Mouse (Mus musculus) heart, adult 8-10 months (tissue): ENCODE data around the gene Kndc1. TPM values are rescaled to one million over a fixed set of nuclear protein-coding genes. Genes with fewer than 3 reads are reported as not detected.

Source experiments
- DNase-seq: peaks from one replicate; pipeline ENCODE4 v3.0.0; 2022; ENCODE audit warnings: low spot score
- total RNA-seq, 4 experiments: library from RNA; stranded (reverse); gene quantifications; 2 replicates each; pipeline ENCODE4 v1.2.4; 2022

Gene Kndc1
- total RNA-seq, 4 experiments from 2014 or later, result 0.06 TPM; not detected in 3

- DNase-seq, result peak; percentile 9
Observed at GRCm38 (mm10) chr7:139905661-139906060, 11.2 kb downstream of the Kndc1 start.

DNA sequence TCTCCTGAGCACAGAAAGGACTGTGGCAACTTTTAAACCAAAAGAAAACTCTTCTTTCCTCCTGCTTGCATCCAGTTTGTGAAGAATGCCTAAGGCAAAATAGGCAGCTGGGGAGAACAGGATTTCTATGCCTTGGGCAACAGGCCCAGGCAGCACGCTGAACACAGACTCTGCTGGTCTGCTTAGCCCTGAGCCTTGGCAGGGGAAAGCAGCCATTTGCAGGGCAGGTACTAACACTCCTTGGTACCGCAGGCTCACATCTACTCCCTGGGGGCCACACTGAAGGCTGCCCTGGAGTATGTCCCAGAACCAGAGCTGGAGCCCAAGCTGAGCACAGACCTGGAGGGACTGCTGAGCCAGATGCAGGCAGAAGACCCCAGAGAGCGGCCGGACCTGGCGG lies 13.7 kb downstream of the Kndc1 start:
- no peak for DNase-seq

- DNase-seq, result no peak
Observed at GRCm38 (mm10) chr7:139909469-139909868, 15.0 kb downstream of the Kndc1 start.

DNA sequence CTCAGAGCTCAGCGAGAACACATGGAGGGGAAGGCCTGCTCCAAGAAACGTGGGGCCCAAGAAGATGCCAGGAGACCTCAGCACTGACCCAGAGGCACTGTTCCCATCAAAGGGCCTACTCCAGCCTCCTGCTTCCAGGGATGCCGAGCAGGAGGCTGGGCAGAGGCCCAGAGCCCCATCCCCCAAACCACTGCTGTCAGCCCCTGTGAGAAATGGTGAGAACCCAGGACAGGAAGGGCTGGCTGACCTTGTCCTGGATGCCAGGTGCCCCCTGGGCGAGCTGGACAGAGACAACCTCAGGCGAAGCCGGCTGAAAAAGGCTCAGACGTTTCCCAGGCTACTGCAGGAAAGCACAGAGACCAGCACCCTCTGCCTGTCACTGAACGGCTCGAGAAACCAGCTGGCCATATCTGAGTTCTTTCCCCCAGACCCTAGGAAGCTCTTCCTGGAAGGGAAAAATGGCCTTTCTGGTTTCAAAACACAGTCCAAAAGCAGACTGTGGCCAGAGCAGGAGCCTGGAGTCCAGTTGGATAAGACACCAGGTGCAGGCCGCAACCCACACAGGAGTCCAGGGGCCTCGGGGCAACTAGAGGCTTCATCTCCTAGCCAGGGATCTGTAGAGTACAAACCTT lies 15.8 kb downstream of the Kndc1 start:
- DNase-seq, result no peak

GRCm38 (mm10) chr7:139914141-139915047 lies 19.9 kb downstream of the Kndc1 start:
- no peak for DNase-seq

DNA sequence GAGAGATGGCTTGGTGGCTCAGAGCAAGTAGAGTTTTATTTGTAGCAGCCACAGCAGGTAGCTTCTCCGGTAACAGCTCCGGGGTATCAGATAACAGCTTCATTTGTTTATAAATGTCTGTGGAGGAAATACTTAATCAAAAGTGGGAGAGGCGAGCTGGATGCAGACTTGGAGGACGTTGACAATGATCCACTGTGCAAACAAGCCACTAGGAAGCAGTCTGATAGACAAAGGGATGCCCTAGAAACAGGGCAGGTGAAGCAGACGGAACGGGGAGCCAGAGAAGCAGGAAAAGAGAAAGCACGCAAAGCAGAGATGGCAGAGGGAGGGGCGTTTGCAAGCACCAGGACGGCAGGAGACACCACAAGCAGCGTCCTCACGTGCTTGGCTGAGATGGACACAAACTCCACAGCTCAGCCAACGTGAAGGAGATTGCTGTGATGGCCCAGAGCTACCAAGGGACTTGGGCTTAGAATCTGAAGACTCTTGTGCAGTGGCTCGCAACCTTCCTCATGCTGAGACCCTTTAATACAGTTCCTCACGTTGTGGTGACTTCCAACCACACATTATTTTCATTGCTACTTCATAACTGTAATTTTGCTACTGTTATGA lies 21.3 kb downstream of the Kndc1 start:
- DNase-seq, result no peak

DNA sequence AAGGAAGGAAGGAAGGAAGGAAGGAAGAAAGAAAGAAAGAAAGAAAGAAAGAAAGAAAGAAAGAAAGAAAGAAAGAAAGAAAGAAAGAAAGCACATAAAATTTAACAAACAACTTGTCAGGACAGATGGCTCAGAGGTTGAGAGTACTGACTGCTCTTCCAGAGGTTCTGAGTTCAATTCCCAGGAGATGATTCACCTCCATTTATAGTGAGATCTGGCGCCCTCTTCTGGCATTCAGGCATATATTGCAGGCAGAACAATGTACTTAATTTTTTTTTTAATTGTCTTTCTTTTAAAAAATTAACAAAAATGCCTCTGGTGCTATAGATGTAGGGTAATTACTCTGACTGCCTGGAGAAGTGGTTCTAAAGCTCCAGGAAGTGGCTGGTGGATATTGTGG lies 21.8 kb downstream of the Kndc1 start:
- DNase-seq, result no peak

DNA sequence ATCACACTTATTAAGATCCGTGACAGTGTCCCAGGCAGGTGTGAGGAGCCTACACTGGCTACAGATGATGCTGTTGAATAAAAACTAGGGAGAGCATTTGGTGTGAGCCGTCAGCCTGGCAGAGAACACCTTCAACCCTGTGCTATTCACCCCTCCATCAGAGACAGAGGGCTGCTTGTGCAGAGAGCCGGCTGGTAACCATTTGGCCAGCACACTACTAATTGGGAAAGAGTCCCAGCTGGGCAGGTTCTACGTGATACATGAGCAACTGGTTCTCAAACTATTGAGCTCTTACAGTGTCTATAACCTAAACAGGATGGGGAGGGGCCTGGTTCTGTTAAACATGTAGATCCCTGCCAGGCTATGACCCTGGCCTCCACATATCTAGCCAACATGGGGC lies 23.8 kb downstream of the Kndc1 start:
- no peak for DNase-seq

- no peak for DNase-seq
Observed at GRCm38 (mm10) chr7:139930732-139931131, 36.2 kb downstream of the Kndc1 start.

DNA sequence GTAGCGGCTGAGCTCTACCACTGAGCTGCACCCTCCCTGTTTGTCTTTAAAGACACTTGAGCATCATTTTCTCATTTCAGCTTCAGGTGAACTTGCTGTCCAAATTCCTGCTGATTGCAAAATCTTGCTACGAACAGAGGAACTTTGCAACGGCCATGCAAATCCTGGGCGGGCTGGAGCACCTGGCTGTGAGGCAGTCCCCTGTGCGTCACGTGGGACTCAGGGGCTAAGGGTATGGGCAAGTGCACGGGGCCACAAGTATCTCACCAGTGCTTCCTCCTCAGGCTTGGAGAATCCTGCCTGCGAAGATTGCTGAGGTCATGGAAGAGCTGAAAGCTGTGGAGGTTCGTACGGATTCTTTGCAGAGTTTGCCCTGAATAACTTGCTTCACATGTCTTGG lies 42.2 kb downstream of the Kndc1 start:
- no peak for DNase-seq

DNA sequence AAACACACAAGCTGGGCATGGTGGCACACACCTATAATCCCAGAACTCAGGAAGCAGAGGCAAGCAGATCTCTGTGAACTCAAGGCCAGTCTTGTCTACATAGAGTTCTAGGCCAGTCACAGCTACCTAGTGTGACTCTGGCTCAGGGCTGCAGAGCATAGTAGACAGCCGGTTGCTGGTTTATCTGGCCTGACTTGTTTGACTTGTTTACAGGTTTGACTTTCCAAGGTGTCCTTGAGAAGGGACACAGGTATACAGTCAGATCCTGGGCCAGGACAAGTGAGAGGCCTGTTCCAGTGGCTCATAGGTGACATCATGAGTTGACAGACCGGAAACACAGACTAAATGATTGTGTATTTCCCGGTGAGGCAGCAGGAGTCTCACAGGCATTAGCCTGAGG lies 42.6 kb downstream of the Kndc1 start:
- DNase-seq, result no peak

DNA sequence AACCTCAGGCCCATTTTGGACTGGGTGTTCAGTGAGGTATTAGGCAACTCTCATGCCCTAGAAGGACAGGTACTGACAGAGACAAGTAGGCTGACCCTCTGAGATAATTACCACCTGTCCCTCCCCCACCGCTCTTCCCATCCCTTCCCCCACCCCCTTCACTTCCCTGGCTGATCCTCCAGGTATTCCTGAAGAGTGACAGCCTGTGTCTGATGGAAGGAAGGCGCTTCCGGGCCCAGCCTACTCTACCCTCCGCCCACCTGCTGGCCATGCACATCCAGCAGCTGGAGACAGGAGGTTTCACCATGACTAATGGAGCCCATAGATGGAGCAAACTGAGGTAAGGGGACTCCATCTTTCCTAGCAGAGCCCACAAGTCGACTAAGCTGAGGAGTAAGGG lies 43.3 kb downstream of the Kndc1 start:
- no peak for DNase-seq

- DNase-seq, result no peak
Observed at GRCm38 (mm10) chr7:139940476-139941209, 46.1 kb downstream of the Kndc1 start.

DNA sequence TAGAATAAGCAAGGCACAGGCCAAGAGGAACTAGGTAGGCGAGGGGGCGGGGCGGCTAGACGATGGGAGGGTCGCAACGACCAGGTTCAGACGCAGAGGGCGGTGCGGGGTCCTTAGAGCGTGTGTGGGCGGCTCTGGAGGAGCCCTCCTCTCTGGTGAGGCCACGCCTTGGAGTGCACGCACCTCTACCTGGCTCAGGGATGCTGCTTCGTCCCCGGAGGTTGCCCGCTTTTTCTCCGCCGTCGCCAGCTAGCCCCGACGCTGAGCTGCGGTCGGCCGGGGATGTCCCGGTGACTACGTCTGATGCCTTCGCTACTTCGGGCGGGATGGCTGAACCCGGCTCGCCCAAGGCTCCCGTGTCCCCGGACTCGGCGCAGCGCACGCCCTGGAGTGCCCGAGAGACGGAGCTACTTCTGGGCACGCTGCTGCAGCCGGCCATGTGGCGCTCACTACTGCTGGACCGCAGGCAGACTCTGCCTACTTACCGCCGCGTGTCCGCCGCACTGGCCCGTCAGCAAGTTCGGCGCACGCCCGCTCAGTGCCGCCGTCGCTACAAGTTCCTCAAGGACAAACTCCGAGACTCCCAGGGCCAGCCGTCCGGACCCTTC lies 49.3 kb downstream of the Kndc1 start, which contains the start of gene Utf1:
TSS of gene Utf1 (plus strand) at position 116 of the 608 bp plus-strand sequence.
- no peak for DNase-seq

DNA sequence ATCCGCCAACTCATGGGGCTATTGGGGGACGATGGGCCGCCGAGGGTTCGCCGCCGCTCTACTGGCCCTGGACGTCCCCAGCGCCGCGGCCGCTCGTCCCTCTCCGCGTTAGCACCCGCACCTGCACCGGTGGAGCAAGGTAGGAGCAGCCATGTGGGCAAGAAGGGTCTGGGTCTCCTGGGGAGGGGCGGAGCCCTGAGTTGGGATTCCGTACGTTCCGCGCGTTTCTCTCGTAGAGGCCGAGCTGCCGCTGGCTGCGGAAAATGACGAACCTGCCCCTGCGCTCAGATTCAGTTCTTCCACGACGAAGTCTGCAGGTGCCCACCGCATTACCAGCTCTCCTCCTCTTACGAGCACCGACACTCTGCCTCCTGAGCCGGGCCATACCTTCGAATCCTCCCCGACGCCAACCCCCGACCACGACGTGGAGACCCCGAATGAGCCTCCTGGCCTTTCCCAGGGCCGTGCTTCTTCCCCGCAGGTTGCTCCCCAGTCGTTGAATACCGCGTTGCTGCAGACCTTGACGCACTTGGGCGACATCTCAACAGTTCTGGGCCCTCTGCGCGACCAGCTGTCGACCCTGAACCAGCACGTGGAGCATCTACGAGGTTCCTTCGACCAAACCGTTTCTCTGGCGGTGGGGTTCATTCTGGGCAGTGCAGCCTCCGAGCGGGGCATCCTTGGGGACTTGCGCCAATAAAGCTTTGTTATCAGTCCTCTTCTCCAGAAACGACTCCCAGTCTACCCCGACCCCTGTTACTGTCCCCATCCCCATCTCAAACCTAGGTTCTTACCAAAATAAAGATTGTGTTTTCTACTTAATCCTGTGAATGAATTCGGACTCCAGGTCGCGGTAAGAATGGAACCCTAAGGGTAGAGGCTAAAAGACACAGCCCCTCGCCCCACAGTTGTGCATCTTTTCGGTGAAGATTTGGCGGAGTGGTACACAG lies 50.1 kb downstream of the Kndc1 start:
- no peak for DNase-seq

- DNase-seq, result no peak
Observed at GRCm38 (mm10) chr7:139945516-139945915, 51.0 kb downstream of the Kndc1 start.

DNA sequence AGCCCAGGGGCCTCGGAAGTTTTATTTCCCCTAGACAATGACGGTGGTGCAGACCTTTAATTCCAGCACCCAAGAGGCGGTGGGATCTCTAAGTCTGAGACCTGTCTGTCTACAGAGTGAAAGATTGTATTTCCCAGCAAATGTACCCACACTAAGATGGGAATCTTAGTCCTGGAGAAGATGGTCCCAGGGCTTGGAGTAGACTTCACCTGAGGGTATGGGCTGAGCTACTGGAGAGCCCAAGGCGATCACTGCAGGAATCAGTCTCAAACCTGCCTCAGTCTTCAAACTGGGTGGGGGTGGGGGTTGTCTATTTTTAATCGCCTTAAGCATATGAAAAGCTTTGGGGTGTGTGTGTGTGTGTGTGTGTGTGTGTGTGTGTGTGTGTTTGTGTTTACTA lies 51.5 kb downstream of the Kndc1 start:
- DNase-seq, result no peak

DNA sequence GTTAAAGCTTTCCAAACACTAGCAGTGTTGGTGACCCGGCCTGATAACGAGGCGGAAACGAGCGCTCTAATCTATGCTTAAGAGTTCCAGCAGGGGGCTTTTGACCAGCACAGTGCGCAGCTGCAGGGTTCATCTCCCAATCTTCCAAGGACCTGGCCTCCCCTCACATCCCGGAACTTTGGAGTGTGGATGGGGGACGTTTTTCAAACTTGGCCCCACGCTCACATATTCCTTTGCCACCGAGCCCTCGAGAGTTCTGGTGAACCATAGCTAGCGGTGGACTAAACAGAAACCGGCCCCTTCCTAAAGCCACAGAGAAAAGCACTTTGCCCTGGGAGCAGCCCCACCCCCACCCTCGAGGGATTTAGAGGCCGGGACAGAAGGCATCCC lies 55.4 kb downstream of the Kndc1 start:
- peak; percentile 48 for DNase-seq

DNA sequence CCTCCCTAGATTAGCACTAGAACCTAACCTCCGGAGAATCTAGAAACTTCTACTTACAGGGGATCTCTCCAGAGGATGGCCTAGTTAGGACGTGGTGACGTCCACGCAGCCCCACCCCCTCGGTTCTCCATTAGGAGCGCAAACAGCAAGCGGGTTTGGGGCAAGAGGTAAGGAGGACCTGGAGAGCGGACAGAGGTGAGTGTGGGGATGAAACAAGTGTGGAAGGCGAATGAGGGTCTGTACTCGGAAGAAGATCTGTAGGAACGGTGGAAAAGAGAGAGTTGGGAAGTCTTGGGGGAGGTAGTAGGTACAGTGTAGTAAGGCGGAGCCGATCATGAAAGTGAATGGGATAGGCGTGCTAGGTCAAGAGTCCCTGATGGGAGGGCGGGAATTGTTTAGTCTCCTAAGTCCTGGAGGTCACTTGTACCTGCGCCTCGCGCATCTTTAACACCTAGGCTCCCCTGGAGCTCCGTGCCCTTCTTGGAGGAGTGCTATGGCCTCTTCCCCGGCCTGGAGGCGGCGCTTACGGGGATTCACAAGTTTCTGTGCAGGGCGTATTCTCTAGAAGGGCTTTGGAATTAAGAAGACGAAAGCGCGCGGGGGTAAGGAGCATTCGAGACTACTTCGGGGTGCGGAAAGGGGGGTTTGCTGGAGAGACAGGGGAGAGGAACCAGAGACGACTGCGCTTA lies 55.9 kb downstream of the Kndc1 start:
- peak; percentile 43 for DNase-seq

GRCm38 (mm10) chr7:139951079-139951478 lies 56.6 kb downstream of the Kndc1 start:
- DNase-seq, result no peak
